Mouse (Mus musculus): ENCODE measurements around the gene Amy2a4. TPM values are rescaled to one million over a fixed set of nuclear protein-coding genes. Genes with fewer than 3 reads are reported as not detected.
"Not testable (repeated sequence)": the region's sequence is repeated elsewhere in the genome, so short reads cannot be mapped to it uniquely, and the experiment has no call there.

Gene Amy2a4
- total RNA-seq (2014; rRNA removed) (0.08 TPM in 1 of 2 replicates, not detected in the other), polyA plus RNA-seq (2015; fragmentation: Nextera tagmentation; extraction: Ambion mirVana) (not detected in 2 replicates)

DNA sequence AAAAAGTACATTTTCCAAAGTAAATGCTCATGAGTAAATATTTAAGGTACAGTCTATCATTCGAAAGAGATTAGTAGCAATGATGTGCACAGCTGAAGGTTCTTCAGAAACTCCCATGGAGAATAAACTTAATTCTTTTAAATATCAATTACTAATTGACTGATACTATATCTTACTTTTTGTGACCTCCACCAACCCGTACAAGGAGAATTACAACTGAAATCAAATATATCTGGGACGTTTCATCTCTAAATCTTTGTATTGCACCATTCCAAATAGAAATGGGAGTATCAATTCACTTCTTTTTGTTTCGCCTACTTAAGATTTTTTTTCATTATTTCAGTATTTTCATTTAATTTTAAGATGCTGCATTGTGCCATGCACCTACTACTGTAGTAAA, at the start of gene Amy2a4:
TSS of gene Amy2a4 (minus strand) at position 101 of the 400 bp plus-strand sequence.
- not testable (repeated sequence) for ATAC-seq; H3K4me1 ChIP-seq (ENCODE audit: insufficient read depth); H3K36me3 ChIP-seq (ENCODE audit: insufficient read depth); DNase-seq; H3K27me3 ChIP-seq (ENCODE audit: insufficient read depth, low read length); H3K4me3 ChIP-seq (ENCODE audit: low read depth, low read length); H3K9me3 ChIP-seq (ENCODE audit: low read length); H3K27ac ChIP-seq (ENCODE audit: low read depth, low read length); H3K4me2 ChIP-seq (ENCODE audit: low read depth); H3K9ac ChIP-seq
- WGBS = no CpG with 5 or more reads among the region's 4 CpGs

GRCm38 (mm10) chr3:113323952-113324351, 32.7 kb upstream of the Amy2a4 start, which contains the start of gene Amy2a3:
Gene Amy2a3, minus strand, starts transcription at chr3:113324052.
- H3K9ac ChIP-seq; H3K27ac ChIP-seq (ENCODE audit: low read depth, low read length); H3K27me3 ChIP-seq (ENCODE audit: insufficient read depth, low read length); H3K4me1 ChIP-seq (ENCODE audit: insufficient read depth); H3K4me3 ChIP-seq (ENCODE audit: low read depth, low read length); H3K36me3 ChIP-seq (ENCODE audit: insufficient read depth); H3K4me2 ChIP-seq (ENCODE audit: low read depth); H3K9me3 ChIP-seq (ENCODE audit: low read length); ATAC-seq; DNase-seq: not testable (repeated sequence)
- WGBS = no CpG with 5 or more reads among the region's 4 CpGs

- H3K4me3 ChIP-seq (ENCODE audit: low read depth, low read length); H3K27me3 ChIP-seq (ENCODE audit: insufficient read depth, low read length); H3K4me2 ChIP-seq (ENCODE audit: low read depth); H3K36me3 ChIP-seq (ENCODE audit: insufficient read depth); H3K27ac ChIP-seq (ENCODE audit: low read depth, low read length); ATAC-seq; DNase-seq; H3K9me3 ChIP-seq (ENCODE audit: low read length); H3K4me1 ChIP-seq (ENCODE audit: insufficient read depth); H3K9ac ChIP-seq: not testable (repeated sequence)
- no CpG with 5 or more reads among the region's 3 CpGs for WGBS
These were observed 21.7 kb upstream of the Amy2a4 start for GRCm38 (mm10) chr3:113312937-113313336.

DNA sequence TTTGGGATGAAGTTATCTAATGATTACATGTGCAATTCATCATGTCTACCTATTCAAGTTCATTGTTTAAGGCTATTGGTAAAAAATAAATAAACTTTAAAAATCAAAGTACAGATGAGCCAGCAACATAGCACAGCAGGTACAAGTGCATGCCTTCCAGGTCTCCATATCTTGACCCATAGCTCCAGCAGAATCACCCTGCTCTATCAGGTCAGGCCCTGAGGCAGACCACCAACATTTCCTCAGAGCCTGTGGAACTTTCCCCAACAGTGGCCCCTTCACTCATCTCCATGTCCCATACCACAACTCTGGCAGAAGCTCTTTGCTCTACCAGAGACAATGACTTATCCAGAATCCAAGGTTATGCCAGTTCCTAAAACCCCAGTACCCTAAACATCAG, 11.0 kb downstream of the Amy2a4 start:
- not testable (repeated sequence) for H3K27me3 ChIP-seq (ENCODE audit: insufficient read depth, low read length); DNase-seq; H3K4me1 ChIP-seq (ENCODE audit: insufficient read depth); ATAC-seq; H3K4me3 ChIP-seq (ENCODE audit: low read depth, low read length); H3K9me3 ChIP-seq (ENCODE audit: low read length); H3K4me2 ChIP-seq (ENCODE audit: low read depth); H3K27ac ChIP-seq (ENCODE audit: low read depth, low read length); H3K9ac ChIP-seq; H3K36me3 ChIP-seq (ENCODE audit: insufficient read depth)

DNA sequence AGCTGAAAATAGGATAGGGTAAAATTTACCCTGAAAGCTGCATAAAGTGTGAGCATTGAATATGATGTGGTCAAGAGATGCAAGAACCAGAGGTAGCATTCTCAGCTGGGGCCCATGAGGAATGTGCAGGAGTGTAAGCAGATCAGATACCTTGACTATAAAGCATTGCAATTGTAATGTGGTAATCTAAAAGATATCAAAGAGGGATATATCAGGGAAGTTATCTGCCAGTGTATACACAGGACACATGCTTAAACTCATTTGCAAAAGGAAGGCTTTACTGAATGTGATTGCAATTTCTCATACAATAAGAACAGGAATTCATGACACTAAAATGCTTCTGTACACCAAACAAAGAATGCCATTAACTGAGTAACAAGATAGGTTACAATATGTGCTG, 11.7 kb downstream of the Amy2a4 start:
- H3K27me3 ChIP-seq (ENCODE audit: insufficient read depth, low read length); H3K9me3 ChIP-seq (ENCODE audit: low read length); H3K4me2 ChIP-seq (ENCODE audit: low read depth): not testable (repeated sequence)

GRCm38 (mm10) chr3:113258737-113259136, 32.5 kb downstream of the Amy2a4 start, which contains the start of gene Amy2a5:
Gene Amy2a5, minus strand, starts transcription at chr3:113258837.
- H3K9me3 ChIP-seq (ENCODE audit: low read length); H3K36me3 ChIP-seq (ENCODE audit: insufficient read depth); DNase-seq; H3K27ac ChIP-seq (ENCODE audit: low read depth, low read length); H3K4me3 ChIP-seq (ENCODE audit: low read depth, low read length); ATAC-seq; H3K27me3 ChIP-seq (ENCODE audit: insufficient read depth, low read length); H3K9ac ChIP-seq; H3K4me1 ChIP-seq (ENCODE audit: insufficient read depth); H3K4me2 ChIP-seq (ENCODE audit: low read depth): not testable (repeated sequence)
- WGBS = no CpG with 5 or more reads among the region's 4 CpGs

More for the DNA sequence above, 11.7 kb downstream of the Amy2a4 start:
- not testable (repeated sequence) for ATAC-seq; H3K4me1 ChIP-seq (ENCODE audit: insufficient read depth); H3K36me3 ChIP-seq (ENCODE audit: insufficient read depth); H3K27ac ChIP-seq (ENCODE audit: low read depth, low read length); DNase-seq; H3K9ac ChIP-seq; H3K4me3 ChIP-seq (ENCODE audit: low read depth, low read length)

Other genes starting within 250 kb of the Amy2a4 start
- gene Amy2a5, start 32.6 kb downstream of the Amy2a4 start, total RNA-seq (2014; rRNA removed) = not detected in 2 replicates
- not detected in 2 replicates for gene Amy2a5, start 32.6 kb downstream of the Amy2a4 start, polyA plus RNA-seq (2015; fragmentation: Nextera tagmentation; extraction: Ambion mirVana)
- gene Amy2a3, start 32.6 kb upstream of the Amy2a4 start, total RNA-seq (2014; rRNA removed) = 0.08 TPM in 1 of 2 replicates, not detected in the other
- gene Amy2a3, start 32.6 kb upstream of the Amy2a4 start, polyA plus RNA-seq (2015; fragmentation: Nextera tagmentation; extraction: Ambion mirVana) = not detected in 2 replicates
- gene Amy2a2, start 65.2 kb upstream of the Amy2a4 start, total RNA-seq (2014; rRNA removed) = 0.08 TPM in 1 of 2 replicates, not detected in the other
- gene Amy2a2, start 65.2 kb upstream of the Amy2a4 start, polyA plus RNA-seq (2015; fragmentation: Nextera tagmentation; extraction: Ambion mirVana) = not detected in 2 replicates
- not detected in 2 replicates for gene Amy2a1, start 241.0 kb upstream of the Amy2a4 start, total RNA-seq (2014; rRNA removed)
- not detected in 2 replicates for gene Amy2a1, start 241.0 kb upstream of the Amy2a4 start, polyA plus RNA-seq (2015; fragmentation: Nextera tagmentation; extraction: Ambion mirVana)

Data from forebrain, postnatal 0 days (tissue).